Mouse (Mus musculus): ENCODE measurements around the gene Ncapd2.

GRCm38 (mm10) chr6:125146797-125147196, 44.7 kb downstream of the Ncapd2 start:
- TF ChIP-seq TCF12 (IDR thresholded peaks at IDR 0.05; ENCODE audit: low read depth, low read length) (no peak), HCFC1 (IDR thresholded peaks at IDR 0.05; ENCODE audit: low read depth, low read length) (no peak), KAT2A (IDR thresholded peaks at IDR 0.05; ENCODE audit: insufficient replicate concordance, low read length) (no peak), CTCF (conservative IDR thresholded peaks at IDR 0.05 in 1 of 2, IDR thresholded peaks at IDR 0.05 in 1 of 2; ENCODE audit: low read depth in 2 of 2, low read length in 2 of 2) (no peak), CHD2 (IDR thresholded peaks at IDR 0.05; ENCODE audit: low read length) (no peak), MYC (IDR thresholded peaks at IDR 0.05; ENCODE audit: low read depth, low read length) (no peak), POLR2A (IDR thresholded peaks at IDR 0.05; ENCODE audit: low read depth, low read length) (no peak), E2F4 (IDR thresholded peaks at IDR 0.05; ENCODE audit: insufficient replicate concordance, low read depth, low read length) (no peak), MAX (IDR thresholded peaks at IDR 0.05; ENCODE audit: low read length) (no peak), JUND (conservative IDR thresholded peaks at IDR 0.05; ENCODE audit: low read depth, low read length) (no peak)

Measured in CH12.LX (cell line).